Mouse (Mus musculus): ENCODE measurements at regions not wholly inside any gene's neighbourhood (a gene's known extent, or its start where the extent isn't known, plus 50 kb on each side); places are given as distances from the start of the nearest gene placed in this dataset.
A peak's percentile ranks its signal among the peaks of the same experiment; 100 is the strongest.

DNA sequence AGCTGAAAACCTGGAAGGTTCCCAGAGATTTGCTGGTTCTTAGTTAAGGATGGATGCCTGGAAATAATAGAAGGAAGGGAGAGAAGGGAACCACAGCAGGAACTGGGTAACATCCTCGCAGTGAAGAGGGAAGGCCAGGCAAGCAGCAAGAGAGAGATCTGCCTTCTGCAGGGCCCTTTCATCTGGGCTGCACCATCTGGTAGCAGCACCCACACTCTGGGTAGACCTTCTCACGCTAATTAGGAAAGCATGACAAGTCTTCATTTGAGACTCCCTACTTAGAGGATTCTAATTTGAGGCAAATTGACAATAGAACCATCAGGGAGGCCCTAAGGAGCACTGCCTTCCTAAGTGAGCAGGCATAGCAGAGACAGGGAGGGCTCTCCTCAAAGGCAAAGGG lies 153.3 kb downstream of the Med10 start:
- H3K4me1 ChIP-seq: no peaks in the 10 kb centered on the region
- DNase-seq (ENCODE audit: low spot score): no peak
- no peak overlapping the region for H3K27ac ChIP-seq (replicated peaks)
- H3K4me3 ChIP-seq: no peak overlapping the region
- no peaks in the 10 kb centered on the region for H3K27me3 ChIP-seq (ENCODE audit: low read depth, poor library complexity, severe bottlenecking)
- no peaks in the 10 kb centered on the region for H3K9me3 ChIP-seq (replicated peaks)
- WGBS: 51% methylated on average over 2 of the region's 2 CpGs
- no peaks in the 10 kb centered on the region for H3K36me3 ChIP-seq

DNA sequence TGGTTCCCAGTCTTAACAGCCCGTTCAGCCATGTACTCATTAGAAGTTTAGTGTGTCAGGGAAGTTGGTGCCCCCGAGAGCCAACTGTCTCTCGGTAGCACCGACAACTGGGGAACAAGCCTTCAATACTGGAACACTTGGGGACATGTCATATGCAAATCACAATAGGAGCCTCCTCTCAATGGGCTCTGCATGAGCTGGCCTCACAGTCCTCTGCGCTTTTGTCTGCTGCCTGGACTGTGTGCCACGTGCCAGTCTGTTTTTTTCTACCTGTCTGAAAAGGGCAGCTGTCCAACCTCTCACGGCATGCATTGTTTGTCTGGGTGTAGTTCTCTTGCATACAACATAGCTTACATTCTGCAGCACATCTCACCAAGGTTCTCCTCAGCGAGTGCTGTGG lies 161.7 kb downstream of the Med10 start:
- no peak for DNase-seq (ENCODE audit: low spot score)
- H3K4me3 ChIP-seq: no peak overlapping the region
- H3K27me3 ChIP-seq (ENCODE audit: low read depth, poor library complexity, severe bottlenecking): no peaks in the 10 kb centered on the region
- peaks cover 10% of the 10 kb centered on the region for H3K4me1 ChIP-seq
- H3K9me3 ChIP-seq (replicated peaks): no peaks in the 10 kb centered on the region
- H3K36me3 ChIP-seq: no peaks in the 10 kb centered on the region
- 64% methylated on average over 8 of the region's 8 CpGs for WGBS
- no peak overlapping the region for H3K27ac ChIP-seq (replicated peaks)

DNA sequence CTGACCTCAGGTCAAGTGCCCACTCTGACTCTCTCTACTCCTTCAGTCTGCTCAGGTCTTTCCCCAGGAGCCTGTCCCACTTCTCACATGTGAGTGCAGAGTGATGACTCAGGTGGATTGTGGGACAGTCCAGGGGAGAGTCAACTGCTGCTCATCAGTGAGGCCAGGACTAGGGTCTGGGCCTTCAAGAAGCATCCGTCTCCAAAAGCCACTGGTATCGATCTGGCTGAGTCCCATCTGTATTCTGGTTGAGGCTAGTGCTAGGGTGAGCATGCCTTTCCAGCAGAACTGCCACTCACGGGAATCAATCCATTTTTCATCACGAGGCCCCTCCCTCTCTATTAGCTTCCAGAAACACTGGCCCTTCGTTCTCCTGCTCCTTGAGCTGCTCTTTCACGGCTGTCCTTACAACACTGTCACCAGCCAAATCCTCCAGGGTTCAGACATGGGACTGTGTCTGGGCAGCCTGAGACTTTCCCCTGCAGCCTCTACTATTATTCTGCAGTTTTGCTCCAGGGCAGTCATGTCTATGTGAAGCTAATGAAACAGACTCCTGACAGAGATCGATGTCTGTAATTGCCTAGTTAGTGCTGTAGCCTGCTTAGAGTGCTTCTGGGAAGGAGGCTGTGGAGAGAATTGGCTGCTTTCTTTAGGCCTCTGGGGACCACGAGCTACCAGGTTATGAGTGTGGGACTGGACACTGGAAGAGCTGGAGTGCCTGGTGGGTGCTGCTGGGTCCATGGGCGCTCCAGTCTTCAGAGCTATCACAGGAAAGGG lies 169.3 kb downstream of the Med10 start:
- Histone ChIP-seq H3K9me3 (replicated peaks) (no peaks in the 10 kb centered on the region), H3K4me1 (no peaks in the 10 kb centered on the region), H3K4me3 (no peak overlapping the region), H3K27ac (replicated peaks) (no peak overlapping the region), H3K36me3 (no peaks in the 10 kb centered on the region), H3K27me3 (ENCODE audit: low read depth, poor library complexity, severe bottlenecking) (peaks cover 3% of the 10 kb centered on the region; the same call in 1 of the 2 replicates)
- 91% methylated on average over 9 of the region's 9 CpGs for WGBS
- DNase-seq (ENCODE audit: low spot score): no peak

DNA sequence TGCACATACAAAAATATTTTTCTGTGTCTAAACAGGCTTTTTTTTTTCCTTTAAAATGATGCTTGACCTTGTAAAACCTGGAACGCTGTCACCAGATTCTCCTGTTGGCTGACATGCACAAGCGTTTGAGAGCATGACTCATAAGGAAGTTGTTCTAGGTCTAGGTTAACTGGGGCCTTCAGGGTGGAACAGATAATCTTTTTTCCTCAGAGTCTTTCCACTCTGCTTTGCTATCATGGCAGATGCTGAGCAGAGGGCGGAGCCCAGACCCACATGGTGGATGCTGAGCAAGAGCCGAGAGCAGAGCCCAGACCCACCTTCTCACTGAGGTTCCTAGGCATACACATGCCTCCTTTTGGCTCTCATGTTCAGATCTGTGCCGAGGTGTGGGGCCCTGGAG lies 172.6 kb downstream of the Med10 start:
- Histone ChIP-seq H3K27ac (replicated peaks) (no peak overlapping the region), H3K36me3 (no peaks in the 10 kb centered on the region), H3K9me3 (replicated peaks) (no peaks in the 10 kb centered on the region), H3K4me1 (no peaks in the 10 kb centered on the region), H3K4me3 (no peak overlapping the region), H3K27me3 (ENCODE audit: low read depth, poor library complexity, severe bottlenecking) (peaks cover 22% of the 10 kb centered on the region)
- DNase-seq (ENCODE audit: low spot score): no peak
- 85% methylated on average over 5 of the region's 5 CpGs for WGBS

DNA sequence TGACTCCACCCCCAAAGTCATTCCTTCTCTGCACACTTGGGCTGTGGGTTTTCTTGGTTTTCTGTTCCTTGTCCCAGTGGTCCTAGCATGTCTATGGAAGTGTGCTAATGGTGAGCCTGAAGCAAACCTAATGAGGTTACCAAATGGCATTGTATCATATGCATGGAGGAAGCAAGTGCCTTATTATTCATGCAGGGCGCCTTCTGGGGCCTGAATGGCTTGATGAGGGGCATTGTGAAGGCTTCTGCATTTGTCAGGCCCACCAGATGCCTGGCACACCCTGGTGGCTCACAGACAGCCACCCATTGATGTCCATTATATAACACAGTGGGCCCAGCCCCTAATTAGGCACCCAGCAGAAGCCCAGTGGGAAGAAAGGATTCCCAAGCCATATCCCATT lies 182.0 kb downstream of the Med10 start:
- no peak overlapping the region for H3K27ac ChIP-seq (replicated peaks)

DNA sequence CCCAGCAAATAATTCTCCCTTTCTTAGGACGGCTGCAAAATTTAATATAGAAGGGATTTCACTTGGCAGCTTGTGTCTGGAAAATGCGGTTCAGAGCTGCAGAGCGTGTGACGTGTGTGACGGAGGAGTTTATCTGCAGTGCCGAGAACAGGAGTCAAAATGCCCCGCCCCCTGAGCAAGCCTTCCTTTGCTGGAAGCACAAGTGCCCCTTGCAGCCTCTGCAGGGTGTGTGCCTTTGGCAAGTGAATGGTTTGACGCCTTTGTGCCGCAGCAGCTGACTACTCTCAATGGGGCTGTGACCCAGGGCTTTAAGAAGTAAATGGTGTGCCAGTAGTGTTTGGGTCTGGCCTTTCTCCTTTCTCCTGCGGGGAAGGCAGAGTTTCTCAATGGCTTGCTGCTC lies 185.0 kb downstream of the Med10 start:
- no peaks in the 10 kb centered on the region for H3K9me3 ChIP-seq (replicated peaks)
- H3K27me3 ChIP-seq (ENCODE audit: low read depth, poor library complexity, severe bottlenecking): peaks cover 29% of the 10 kb centered on the region
- no peak overlapping the region for H3K4me3 ChIP-seq
- peak overlapping the region; percentile 24; the same call in 1 of the 2 replicates for H3K27ac ChIP-seq (replicated peaks)
- WGBS: 25% methylated on average over 10 of the region's 10 CpGs
- peak; percentile 51 for DNase-seq (ENCODE audit: low spot score)
- peaks cover 20% of the 10 kb centered on the region for H3K4me1 ChIP-seq
- H3K36me3 ChIP-seq: no peaks in the 10 kb centered on the region

More for the DNA sequence above, 182.0 kb downstream of the Med10 start:
- WGBS: 41% methylated on average over 1 of the region's 1 CpGs
- H3K4me3 ChIP-seq: no peak overlapping the region
- no peaks in the 10 kb centered on the region for H3K9me3 ChIP-seq (replicated peaks)
- no peak for DNase-seq (ENCODE audit: low spot score)
- no peaks in the 10 kb centered on the region for H3K36me3 ChIP-seq
- peaks cover 15% of the 10 kb centered on the region for H3K4me1 ChIP-seq
- peaks cover 34% of the 10 kb centered on the region for H3K27me3 ChIP-seq (ENCODE audit: low read depth, poor library complexity, severe bottlenecking)

DNA sequence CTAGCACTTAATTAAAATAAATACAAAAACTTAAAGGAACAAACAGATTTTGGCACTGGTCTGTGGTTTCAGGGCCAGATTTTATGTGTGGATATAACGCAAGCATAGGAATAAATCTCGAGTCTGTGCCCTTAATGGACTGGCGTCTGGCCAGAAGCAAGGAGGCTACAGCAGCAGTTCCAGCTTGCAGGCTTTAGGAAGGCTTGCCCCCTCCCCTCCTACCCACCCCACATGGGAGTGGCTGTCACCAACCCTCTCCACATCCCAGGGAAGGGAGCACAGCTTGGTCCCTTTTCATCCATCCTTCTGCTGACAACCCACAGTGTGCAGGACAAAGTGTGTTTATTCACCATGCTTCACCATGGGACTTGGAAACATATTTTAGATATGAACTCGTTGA lies 186.1 kb downstream of the Med10 start:
- Histone ChIP-seq H3K27ac (replicated peaks) (no peak overlapping the region), H3K36me3 (no peaks in the 10 kb centered on the region), H3K4me3 (no peak overlapping the region), H3K4me1 (peaks cover 20% of the 10 kb centered on the region), H3K27me3 (ENCODE audit: low read depth, poor library complexity, severe bottlenecking) (peaks cover 19% of the 10 kb centered on the region; the same call in 1 of the 2 replicates), H3K9me3 (replicated peaks) (no peaks in the 10 kb centered on the region)
- DNase-seq (ENCODE audit: low spot score): no peak
- 78% methylated on average over 4 of the region's 4 CpGs for WGBS

DNA sequence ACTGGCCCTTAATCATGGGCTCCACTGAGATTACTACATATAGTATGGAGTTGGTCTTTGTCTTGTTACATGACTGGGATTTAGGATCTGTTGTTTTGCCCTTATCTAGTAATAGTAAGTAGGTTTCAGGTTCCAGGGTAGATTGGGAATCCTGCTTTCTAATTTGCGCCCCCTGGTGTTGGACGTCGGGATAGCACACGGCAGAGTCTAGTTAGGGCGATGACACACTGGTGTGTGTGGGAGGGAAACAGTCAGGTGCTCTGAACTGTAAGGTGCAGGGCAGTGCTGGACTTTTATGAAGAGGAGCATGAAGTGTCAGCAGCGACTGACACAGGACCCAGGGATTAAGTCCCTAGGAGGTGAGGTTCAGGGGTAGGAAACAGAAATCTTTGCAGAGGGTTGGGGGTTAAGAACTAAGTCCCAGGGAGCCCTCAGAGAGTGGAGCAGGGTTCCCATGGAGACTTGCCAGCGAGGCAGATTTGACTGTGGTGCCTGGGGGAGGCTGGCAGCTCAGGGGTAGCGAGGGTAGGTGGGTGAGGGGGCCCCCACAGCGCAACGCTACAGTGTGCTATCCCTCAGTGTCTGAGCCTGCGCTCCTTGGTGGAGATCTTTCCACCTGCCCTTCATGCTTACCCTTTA lies 189.2 kb downstream of the Med10 start:
- Histone ChIP-seq H3K4me3 (no peak overlapping the region), H3K27me3 (ENCODE audit: low read depth, poor library complexity, severe bottlenecking) (peaks cover 4% of the 10 kb centered on the region; the same call in 1 of the 2 replicates), H3K4me1 (peaks cover 15% of the 10 kb centered on the region), H3K36me3 (no peaks in the 10 kb centered on the region), H3K27ac (replicated peaks) (0 out of 2 replicates have a peak overlapping the region, but pooled peaks have one; percentile 3), H3K9me3 (replicated peaks) (no peaks in the 10 kb centered on the region)
- 24% methylated on average over 11 of the region's 11 CpGs for WGBS
- DNase-seq (ENCODE audit: low spot score): peak; percentile 63

DNA sequence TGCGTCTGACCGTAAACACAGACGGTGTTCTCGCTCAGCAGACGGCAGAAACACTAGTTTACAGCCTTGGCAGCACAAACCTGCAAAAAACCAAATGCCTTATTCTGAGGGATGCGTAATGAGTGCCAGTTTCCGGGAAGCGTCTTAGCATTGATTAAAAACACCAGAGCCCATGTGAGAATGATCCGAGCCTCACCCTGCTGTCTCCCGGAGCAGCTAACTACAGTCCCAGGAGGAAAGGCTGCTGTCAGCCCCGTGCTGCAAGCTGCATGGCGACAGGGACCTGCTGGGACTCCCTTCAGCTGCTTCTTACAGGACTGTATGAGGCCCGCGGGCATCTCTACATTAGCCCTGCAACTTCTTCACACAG lies 189.7 kb downstream of the Med10 start:
- H3K27ac ChIP-seq (replicated peaks): 0 out of 2 replicates have a peak overlapping the region, but pooled peaks have one; percentile 3
- H3K36me3 ChIP-seq: no peaks in the 10 kb centered on the region
- no peaks in the 10 kb centered on the region for H3K9me3 ChIP-seq (replicated peaks)
- WGBS: 59% methylated on average over 14 of the region's 14 CpGs
- peaks cover 13% of the 10 kb centered on the region for H3K4me1 ChIP-seq
- no peaks in the 10 kb centered on the region; the same call in 1 of the 2 replicates for H3K27me3 ChIP-seq (ENCODE audit: low read depth, poor library complexity, severe bottlenecking)
- H3K4me3 ChIP-seq: no peak overlapping the region
- DNase-seq (ENCODE audit: low spot score): no peak

DNA sequence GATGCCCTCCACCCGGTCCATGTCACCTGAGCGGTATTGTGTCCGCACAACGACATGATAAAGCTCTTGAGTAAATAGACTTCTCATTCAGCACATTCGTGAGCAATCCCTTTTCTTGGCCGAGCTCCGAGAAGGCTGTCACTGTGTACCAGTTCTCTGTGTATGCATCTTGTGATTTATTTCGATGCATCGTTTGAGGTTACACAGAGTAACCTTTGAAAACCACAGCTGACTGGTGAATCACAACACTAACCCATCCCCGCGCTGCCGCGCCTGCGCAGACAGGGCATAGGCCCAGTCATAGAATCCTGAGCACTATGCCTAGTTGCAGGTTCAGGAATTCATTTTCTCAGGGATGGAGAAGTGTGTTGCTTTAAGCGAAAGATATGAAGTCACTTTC lies 201.4 kb downstream of the Med10 start:
- no peak for DNase-seq (ENCODE audit: low spot score)
- H3K9me3 ChIP-seq (replicated peaks): no peaks in the 10 kb centered on the region
- whole genome bisulfite sequencing: 90% methylated on average over 15 of the region's 15 CpGs
- no peaks in the 10 kb centered on the region for H3K36me3 ChIP-seq
- no peaks in the 10 kb centered on the region for H3K4me1 ChIP-seq
- no peak overlapping the region for H3K4me3 ChIP-seq
- no peak overlapping the region for H3K27ac ChIP-seq (replicated peaks)
- peaks cover 11% of the 10 kb centered on the region for H3K27me3 ChIP-seq (ENCODE audit: low read depth, poor library complexity, severe bottlenecking)

DNA sequence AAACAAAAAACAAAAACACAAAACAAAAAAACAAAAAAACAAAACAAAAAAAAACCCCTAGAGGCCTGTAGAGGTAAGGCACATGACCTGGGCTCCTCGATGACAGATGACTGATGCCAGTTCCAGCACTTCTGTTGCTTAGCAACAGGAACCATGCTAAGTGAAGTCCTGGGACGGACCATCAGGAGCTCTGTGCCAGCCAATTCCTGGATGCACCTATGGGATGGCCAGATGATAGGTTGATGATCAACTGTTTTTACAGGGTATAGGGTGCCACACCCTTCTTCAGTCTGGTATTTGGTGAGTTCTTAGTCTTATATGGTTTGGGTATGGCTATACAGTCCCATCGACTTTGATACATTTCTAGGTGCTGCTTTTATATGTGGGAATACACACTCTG lies 209.9 kb downstream of the Med10 start:
- DNase-seq (ENCODE audit: low spot score): no peak
- Histone ChIP-seq H3K27ac (replicated peaks) (no peak overlapping the region), H3K9me3 (replicated peaks) (no peaks in the 10 kb centered on the region), H3K4me1 (no peaks in the 10 kb centered on the region), H3K27me3 (ENCODE audit: low read depth, poor library complexity, severe bottlenecking) (peaks cover 5% of the 10 kb centered on the region; the same call in 1 of the 2 replicates), H3K4me3 (no peak overlapping the region), H3K36me3 (no peaks in the 10 kb centered on the region)
- 62% methylated on average over 3 of the region's 3 CpGs for WGBS

DNA sequence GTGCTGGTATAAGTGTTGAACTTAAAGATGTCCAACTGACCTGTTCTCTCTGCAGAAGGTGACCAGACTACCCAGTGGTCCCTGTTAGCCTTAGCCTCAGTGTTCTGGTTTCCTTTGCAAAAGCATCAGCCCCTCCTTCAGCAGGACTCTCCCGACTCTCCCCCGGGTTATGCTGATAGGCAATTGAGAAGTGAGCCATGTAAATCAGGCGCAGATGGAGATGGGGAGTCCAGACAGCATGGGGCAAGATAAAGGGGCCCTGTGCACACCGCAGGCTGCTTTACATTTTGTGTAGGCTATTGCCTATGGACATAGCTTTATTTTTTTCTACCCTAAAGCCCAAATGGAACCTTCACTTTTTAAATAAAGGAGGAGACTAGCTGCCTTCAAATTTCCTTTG lies 213.0 kb downstream of the Med10 start:
- 59% methylated on average over 4 of the region's 4 CpGs for WGBS
- DNase-seq (ENCODE audit: low spot score): no peak
- Histone ChIP-seq H3K4me3 (no peak overlapping the region), H3K4me1 (peaks cover 3% of the 10 kb centered on the region), H3K9me3 (replicated peaks) (no peaks in the 10 kb centered on the region), H3K27me3 (ENCODE audit: low read depth, poor library complexity, severe bottlenecking) (peaks cover 5% of the 10 kb centered on the region; the same call in 1 of the 2 replicates), H3K36me3 (no peaks in the 10 kb centered on the region), H3K27ac (replicated peaks) (no peak overlapping the region)

DNA sequence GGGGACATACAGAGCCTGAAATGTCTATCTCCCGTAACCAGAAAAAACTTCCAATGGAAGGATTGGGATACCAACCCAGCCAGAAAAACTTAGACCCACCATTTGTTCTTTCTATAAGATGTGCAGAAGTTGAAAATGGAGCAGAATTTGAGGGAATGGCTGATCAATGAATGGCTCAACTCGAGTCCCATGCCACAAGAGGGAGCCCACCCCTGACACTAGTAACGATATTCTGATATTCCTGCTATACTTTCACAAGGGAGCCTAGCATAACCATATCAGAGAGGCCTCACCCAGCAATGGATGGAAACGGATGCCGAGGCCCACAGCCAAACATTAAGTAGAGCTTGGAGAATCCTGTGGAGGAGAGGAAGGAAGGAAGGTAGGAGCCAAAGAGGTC lies 215.3 kb downstream of the Med10 start:
- Histone ChIP-seq H3K4me1 (peaks cover 9% of the 10 kb centered on the region), H3K4me3 (no peak overlapping the region), H3K36me3 (no peaks in the 10 kb centered on the region), H3K27me3 (ENCODE audit: low read depth, poor library complexity, severe bottlenecking) (no peaks in the 10 kb centered on the region), H3K9me3 (replicated peaks) (no peaks in the 10 kb centered on the region), H3K27ac (replicated peaks) (no peak overlapping the region)
- DNase-seq (ENCODE audit: low spot score): no peak
- 84% methylated on average over 5 of the region's 5 CpGs for WGBS
